Mouse (Mus musculus) splenic B cell, adult 2 months (primary cell): ENCODE data around the gene Tbc1d7.
A peak's percentile ranks its signal among the peaks of the same experiment; 100 is the strongest.

Experiments used
- DNase-seq: peaks from one replicate; pipeline ENCODE4 v3.0.0-alpha.2; 2011; ENCODE audit warnings: low read depth, low spot score
- H3K27me3 ChIP-seq: 2 replicates; pipeline ENCODE4 v1.6.1; 2012; ENCODE audit warnings: mild to moderate bottlenecking, low read length, moderate library complexity, mixed read lengths; ENCODE audit not compliant: control insufficient read depth, poor library complexity, insufficient read depth, severe bottlenecking
- H3K36me3 ChIP-seq: 2 replicates; pipeline ENCODE4 v1.6.1; 2012; ENCODE audit warnings: mild to moderate bottlenecking, low read length, moderate library complexity, mixed read lengths; ENCODE audit not compliant: control insufficient read depth, poor library complexity, insufficient read depth, severe bottlenecking

The Tbc1d7 gene

GRCm38 (mm10) chr13:43133400-43133799, 37.9 kb downstream of the Tbc1d7 start:
- DNase-seq, result no peak
- no peaks in the 10 kb centered on the region for H3K27me3 ChIP-seq

GRCm38 (mm10) chr13:43132859-43133258, 38.4 kb downstream of the Tbc1d7 start:
- Histone ChIP-seq H3K36me3 (no peaks in the 10 kb centered on the region), H3K27me3 (no peaks in the 10 kb centered on the region)
- DNase-seq, result no peak

More at GRCm38 (mm10) chr13:43133400-43133799, 37.9 kb downstream of the Tbc1d7 start:
- no peaks in the 10 kb centered on the region for H3K36me3 ChIP-seq

- DNase-seq, result no peak
- Histone ChIP-seq H3K27me3 (no peaks in the 10 kb centered on the region), H3K36me3 (no peaks in the 10 kb centered on the region)
Observed at GRCm38 (mm10) chr13:43131741-43132191, 39.5 kb downstream of the Tbc1d7 start.

GRCm38 (mm10) chr13:43130161-43130560, 41.1 kb downstream of the Tbc1d7 start:
- H3K27me3 ChIP-seq, result no peaks in the 10 kb centered on the region
- DNase-seq, result no peak
- no peaks in the 10 kb centered on the region for H3K36me3 ChIP-seq

GRCm38 (mm10) chr13:43124683-43125074, 46.6 kb downstream of the Tbc1d7 start:
- Histone ChIP-seq H3K27me3 (no peaks in the 10 kb centered on the region), H3K36me3 (no peaks in the 10 kb centered on the region)
- no peak for DNase-seq

GRCm38 (mm10) chr13:43123895-43124682, 47.2 kb downstream of the Tbc1d7 start:
- DNase-seq, result no peak
- H3K36me3 ChIP-seq, result no peaks in the 10 kb centered on the region
- H3K27me3 ChIP-seq, result no peaks in the 10 kb centered on the region

GRCm38 (mm10) chr13:43122306-43123070, 48.8 kb downstream of the Tbc1d7 start:
- Histone ChIP-seq H3K27me3 (no peaks in the 10 kb centered on the region), H3K36me3 (no peaks in the 10 kb centered on the region)
- DNase-seq, result peak; percentile 45

- no peak for DNase-seq
- H3K27me3 ChIP-seq, result no peaks in the 10 kb centered on the region; the same call in 1 of the 2 replicates
- no peaks in the 10 kb centered on the region for H3K36me3 ChIP-seq
Observed at GRCm38 (mm10) chr13:43113141-43113540, 58.2 kb downstream of the Tbc1d7 start.

- no peaks in the 10 kb centered on the region for H3K36me3 ChIP-seq
- H3K27me3 ChIP-seq, result no peaks in the 10 kb centered on the region; the same call in 1 of the 2 replicates
- no peak for DNase-seq
Observed at GRCm38 (mm10) chr13:43112707-43113106, 58.6 kb downstream of the Tbc1d7 start.

GRCm38 (mm10) chr13:43112280-43112679, 59.0 kb downstream of the Tbc1d7 start:
- no peak for DNase-seq
- Histone ChIP-seq H3K36me3 (no peaks in the 10 kb centered on the region), H3K27me3 (no peaks in the 10 kb centered on the region; the same call in 1 of the 2 replicates)

GRCm38 (mm10) chr13:43104496-43104895, 66.8 kb downstream of the Tbc1d7 start:
- no peaks in the 10 kb centered on the region for H3K36me3 ChIP-seq
- no peaks in the 10 kb centered on the region for H3K27me3 ChIP-seq
- DNase-seq, result no peak

- Histone ChIP-seq H3K27me3 (no peaks in the 10 kb centered on the region), H3K36me3 (no peaks in the 10 kb centered on the region)
- DNase-seq, result no peak
Observed at GRCm38 (mm10) chr13:43102943-43103342, 68.4 kb downstream of the Tbc1d7 start.
